Mouse (Mus musculus) erythroblast, embryonic 14.5 days (primary cell): ENCODE data around the gene Tenm2.

Experiments
- GATA1 ChIP-seq: IDR thresholded peaks from 2 replicates; pipeline ENCODE4 v1.6.1; 2012; ENCODE audit warnings: low read length, inconsistent platforms, mixed read lengths
- TAL1 ChIP-seq: IDR thresholded peaks from 3 replicates; pipeline ENCODE4 v1.6.1; 2012; ENCODE audit warnings: low read length, inconsistent platforms, mixed read lengths

GRCm38 (mm10) chr11:36059325-36059843 is 1176.4 kb downstream of the Tenm2 start:
- TF ChIP-seq TAL1 = no peak
- no peak for TF ChIP-seq GATA1
